Mouse (Mus musculus) embryo, embryonic 10 days (tissue): ENCODE measurements around the gene Ets2.
"Not testable (repeated sequence)": the region's sequence is repeated elsewhere in the genome, so short reads cannot be mapped to it uniquely, and the experiment has no call there.

Experiments used
- DNase-seq: peaks from one replicate; pipeline ENCODE4 v3.0.0-alpha.2; 2015; ENCODE audit warnings: low spot score

The Ets2 gene

DNA sequence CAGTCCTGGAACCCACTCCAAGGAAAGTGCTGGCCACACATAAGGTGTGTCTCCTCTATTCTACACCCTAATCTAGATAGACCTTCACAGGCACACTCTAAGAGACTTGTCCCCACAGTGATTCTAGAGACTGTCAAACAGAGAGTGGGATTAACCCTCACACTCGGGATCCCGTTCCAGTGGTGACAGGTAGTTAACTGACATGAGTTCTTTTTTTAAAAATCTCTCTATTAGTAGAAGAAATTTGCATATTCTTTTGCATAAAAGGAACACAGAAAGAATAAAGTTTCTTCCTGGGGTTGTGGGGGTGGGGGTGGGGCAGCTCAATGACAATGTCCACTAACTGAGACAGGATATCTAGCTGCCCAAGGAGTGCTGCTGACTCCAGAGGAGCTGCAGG lies 32.9 kb downstream of the Ets2 start:
- DNase-seq, result no peak

DNA sequence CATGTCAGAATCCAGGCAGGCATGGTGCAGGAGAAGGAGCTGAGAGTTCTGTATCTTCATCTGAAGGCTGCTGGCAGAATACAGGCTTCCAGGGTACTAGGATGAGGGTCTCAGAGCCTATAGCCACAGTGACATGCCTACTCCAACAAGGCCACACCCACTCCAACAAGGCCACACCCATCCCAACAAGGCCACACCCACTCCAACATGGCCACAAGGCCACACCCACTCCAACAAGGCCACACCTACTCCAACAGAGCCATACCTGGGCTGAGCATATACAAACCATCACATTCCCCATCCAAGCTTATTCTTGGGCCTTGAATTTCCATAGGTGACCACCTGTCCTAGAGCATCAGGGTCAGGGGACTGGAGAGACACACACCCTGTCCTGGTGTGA lies 34.2 kb downstream of the Ets2 start:
- no peak for DNase-seq

DNA sequence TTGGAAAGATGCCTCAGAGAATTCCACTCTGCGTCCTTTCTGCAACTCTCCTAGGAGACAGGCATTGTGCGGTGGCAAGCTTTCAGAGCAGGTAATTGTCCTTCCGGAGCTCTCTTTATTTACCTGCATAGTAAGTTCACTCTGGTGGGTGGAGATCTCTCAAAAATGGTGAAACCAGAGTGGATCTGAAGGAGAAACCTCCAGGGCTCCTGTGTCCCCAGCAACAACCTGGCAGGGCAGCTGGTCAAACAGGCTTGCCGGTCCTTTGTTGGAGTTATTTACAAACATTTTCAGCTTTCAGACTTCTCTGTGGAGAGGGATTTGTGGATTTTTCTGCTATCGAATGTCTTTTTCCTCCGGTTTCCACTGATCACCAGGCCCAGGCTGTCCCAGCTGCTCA lies 34.6 kb downstream of the Ets2 start:
- DNase-seq, result no peak

DNA sequence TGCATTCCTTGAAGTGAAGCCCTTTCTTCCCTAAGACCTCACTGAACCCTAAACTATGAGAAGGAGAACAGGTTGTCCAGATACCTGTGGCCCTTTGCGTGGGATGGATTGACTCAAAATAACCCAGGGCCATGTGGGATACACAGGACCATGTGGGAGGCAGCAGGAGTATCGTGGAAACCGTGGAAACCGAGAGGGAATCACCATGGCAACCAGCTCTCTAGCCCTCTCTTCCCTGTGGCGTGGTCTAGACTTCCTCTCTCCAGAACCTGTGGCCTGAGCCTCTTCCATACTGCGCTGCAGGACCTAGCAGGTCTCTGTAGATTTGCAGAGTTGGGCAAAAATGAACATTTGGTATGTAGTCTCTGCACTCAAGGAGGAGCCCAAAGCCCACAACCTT lies 37.6 kb downstream of the Ets2 start:
- DNase-seq, result peak; percentile 35

DNA sequence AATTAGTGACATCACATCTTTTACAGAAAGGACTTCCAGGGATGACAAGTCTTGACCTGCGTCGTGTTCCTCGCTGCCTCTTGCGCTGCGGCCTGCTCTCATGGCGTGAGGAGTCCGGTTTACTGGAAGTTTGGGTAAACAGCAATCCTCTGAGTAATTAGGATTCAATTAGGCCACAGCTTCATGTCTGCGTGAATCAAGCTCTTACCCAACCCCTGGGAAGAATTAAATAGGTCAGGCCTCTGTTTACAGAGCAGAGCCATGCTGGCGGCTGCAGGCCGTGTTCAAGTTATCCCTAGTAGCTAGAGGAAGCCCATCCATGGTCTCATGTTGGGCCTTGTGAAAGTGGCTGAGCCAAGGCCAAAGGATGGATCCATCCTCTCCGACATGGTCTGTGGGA lies 39.5 kb downstream of the Ets2 start:
- no peak for DNase-seq

DNA sequence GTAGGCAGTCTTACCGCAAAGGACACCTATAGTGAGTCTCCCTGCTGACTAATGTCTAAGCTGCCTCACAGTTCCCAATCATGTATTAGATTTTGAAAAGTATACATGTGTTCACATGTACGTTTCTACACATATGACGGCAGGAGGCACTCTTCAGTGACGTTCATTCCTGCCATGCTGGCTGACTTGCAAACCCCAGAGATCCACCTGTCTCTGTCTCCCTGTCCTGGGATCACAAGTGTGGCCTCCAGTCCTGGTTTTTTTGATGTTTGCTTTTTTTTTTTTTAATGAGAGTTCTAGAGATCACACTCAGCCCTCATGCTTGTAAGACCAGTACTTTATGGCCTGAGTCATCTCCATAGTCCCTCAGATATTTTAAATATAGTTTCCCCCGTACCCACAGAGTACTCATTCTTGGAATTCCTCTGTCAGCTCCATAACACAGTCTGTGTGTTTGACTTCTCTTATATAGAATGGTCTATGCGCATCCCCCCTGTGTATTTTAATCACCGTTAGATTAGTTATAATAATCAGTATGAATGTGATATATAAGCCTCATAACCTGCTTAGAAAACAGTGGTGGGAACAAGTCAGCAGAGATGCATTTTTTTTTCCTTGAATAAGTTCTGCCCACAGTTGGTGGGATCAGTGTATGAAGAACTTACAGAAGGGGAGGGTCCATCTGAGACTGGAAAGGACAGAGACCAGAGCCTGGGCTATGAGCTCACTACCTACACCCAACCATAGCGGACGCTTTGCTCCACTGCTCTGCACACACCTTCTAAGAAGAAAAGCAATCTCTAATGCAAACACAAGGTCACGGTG lies 40.3 kb downstream of the Ets2 start:
- peak; percentile 31 for DNase-seq

DNA sequence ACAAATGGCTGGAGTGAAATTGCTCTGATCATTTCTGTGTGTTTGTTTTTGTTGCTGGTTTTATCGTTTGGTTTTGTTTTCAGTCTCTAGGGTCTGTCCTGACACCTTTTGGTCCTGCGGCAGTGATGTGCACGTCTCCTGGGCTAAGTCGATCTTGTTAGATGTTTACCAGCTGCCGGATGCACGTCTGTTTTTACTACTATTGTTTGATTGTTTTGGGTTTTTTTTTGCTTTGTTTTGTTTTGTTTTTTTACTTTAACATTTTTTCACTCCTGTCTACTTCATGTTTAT lies 40.8 kb downstream of the Ets2 start:
- DNase-seq, result no peak

DNA sequence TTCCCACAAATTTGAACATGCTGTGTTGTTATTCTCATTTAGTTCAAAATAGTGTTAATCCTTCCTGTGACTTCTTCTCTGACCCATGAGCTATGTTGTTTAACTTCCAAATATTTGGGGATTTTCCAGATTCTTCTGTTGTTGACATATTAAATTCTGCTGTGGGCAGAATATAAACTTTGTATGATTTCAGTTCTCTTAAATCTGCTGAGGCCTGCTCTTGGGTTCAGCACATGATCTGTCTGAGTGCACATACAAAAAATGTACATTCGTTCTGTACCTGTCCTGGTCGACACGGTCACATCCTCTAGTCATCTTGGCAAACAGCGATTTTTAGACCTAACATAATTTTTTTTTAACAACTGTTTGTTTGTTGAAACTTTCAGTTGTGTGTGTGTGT lies 41.2 kb downstream of the Ets2 start:
- no peak for DNase-seq

DNA sequence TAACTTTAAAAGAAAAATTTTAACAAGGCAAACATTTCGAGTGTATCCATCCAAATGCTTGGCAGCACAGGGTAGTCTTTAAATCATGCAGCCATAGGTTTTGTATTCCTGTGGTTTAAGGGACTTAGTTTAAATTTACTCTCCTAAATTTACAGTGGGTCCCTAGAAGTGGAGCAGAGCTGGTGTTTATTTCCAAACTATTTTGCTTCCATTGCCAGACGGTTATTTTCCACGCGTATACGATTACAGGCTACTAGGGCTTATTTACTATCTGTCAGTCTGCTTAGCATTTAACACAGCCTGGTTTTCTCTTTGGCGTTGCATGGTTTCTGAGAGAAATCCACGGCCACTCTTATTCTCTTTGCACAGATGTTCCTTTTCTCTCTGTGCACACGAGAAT lies 42.9 kb downstream of the Ets2 start:
- DNase-seq, result no peak

DNA sequence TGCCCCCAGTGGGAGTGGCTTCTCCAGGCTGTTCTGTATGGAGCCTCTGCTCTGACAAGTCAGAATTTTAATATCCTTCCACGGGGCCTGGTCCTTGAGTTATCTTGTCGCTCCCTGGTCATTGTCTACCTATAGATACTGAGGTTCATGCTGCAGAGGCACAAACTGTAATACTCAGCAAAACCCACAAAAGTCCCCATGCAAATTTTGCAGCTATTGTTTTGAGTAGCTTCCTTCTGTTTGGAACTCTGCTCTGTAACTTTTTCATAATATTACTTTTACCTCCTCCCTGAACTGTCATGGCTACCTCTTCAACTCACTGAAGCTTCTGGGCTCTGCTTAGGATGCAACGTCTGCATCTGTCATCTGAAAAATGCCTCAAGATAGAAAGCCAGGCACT lies 43.8 kb downstream of the Ets2 start:
- DNase-seq, result no peak

DNA sequence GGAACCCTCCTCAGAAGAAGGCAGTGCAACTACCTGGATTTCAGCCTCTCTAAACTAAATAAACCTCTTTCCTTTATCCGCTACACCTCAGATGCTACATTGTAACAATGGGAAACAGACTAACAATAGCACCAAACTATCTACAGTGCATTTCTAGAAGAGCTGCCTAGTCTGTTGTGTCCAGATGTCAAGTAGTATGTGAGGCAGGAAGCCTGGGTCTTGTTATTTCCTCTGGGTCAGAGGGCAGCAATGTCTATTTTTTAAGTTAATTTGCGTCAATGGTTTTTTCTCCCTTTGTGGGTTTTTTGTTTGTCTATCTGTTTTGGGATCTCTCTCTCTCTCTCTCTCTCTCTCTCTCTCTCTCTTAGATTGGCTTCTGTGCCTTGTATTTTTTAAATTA lies 44.7 kb downstream of the Ets2 start:
- no peak for DNase-seq

DNA sequence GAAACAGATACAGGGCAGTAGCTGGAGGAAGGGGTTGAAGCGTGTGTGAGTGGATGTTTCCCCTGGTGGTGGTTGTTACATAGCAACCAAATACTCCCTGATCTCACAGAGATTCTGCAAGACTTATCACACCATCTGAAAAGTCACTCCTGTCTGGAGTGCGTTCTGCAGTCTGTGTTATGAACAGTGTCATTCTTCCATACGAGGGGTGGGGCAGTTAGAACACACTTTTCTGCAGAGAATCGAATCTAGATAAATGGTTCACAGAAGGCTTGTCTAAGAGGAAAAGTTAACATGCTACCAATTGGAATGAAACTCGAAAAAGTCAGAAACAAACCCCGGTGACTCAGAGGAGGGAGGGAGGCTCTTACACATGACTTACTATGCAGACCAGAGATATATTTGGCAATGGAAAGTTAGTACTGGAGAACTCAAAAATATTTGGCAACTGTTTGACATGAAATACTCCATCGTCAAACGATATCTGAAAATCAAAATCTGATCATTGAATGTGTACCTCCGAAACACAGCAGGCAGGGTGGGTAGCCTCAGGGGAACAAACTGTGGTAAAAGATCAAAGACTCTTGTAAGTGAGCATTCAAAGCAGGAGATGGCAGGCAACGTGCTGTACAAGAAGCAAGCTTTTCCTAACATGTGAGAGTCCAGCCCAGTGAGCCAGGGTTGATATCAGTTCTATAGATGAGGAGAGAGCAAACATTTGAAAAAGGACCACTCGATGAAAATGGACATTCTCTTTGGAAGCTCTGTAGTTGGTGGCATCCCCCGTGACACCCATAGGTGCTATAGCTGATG lies 47.6 kb downstream of the Ets2 start:
- no peak for DNase-seq

DNA sequence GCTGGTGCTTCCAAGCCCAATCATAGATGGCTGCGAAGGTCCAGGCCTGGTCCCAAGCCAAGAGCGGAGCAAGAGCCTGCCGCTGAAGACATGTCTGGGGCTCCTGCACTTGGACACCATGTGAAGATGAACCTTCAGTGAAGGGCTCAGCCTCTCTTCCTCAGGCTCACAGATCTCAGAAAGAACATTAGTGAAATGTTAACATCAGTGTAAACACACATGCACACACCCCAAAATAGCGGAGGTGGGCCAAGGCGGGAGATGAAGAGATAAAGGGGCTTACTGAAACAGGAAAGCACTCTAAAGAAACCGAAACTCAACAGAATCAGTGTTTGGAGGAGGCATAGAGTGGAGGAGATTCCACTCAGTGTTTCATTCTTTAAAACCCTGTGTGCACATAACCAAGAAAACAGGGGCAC lies 48.3 kb downstream of the Ets2 start:
- DNase-seq, result no peak

DNA sequence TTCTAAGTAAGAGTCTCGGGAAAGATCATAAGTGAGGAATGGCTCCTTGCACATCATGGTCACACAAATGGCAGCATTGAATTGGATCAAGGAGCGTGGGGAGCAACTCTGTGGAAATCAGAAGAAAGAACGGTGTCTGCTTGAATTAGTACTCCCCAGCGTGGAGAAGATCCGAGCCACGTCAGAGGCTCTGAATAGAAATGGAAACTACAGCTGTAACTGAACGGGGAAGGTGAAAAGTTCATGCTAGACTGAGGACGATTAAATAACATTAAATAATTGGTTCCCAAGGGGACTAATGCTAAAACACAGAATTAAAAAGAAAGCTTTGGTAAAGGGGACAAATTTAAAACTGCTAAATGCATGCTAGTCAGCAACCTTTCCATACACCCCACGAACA lies 50.6 kb downstream of the Ets2 start:
- DNase-seq, result no peak

DNA sequence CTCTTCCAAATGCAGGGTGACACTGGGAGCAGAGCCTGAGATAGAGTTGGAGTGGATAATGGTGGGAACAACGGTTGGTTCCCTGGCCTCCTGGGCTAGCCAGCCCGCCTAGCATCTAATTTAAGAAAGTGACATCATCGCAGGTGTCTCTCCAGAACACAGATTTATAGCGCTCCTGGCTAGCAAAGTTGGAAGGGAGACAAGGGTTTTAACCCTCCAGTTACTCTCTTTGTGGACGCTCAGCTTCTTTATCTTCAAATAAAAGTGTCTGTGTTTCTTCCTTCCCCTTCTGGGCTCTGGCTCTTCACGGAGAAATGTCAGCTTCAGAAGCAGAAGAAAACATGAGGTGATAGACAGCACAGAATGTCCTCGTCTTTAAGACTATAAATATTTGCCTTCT lies 51.4 kb downstream of the Ets2 start:
- DNase-seq, result no peak

DNA sequence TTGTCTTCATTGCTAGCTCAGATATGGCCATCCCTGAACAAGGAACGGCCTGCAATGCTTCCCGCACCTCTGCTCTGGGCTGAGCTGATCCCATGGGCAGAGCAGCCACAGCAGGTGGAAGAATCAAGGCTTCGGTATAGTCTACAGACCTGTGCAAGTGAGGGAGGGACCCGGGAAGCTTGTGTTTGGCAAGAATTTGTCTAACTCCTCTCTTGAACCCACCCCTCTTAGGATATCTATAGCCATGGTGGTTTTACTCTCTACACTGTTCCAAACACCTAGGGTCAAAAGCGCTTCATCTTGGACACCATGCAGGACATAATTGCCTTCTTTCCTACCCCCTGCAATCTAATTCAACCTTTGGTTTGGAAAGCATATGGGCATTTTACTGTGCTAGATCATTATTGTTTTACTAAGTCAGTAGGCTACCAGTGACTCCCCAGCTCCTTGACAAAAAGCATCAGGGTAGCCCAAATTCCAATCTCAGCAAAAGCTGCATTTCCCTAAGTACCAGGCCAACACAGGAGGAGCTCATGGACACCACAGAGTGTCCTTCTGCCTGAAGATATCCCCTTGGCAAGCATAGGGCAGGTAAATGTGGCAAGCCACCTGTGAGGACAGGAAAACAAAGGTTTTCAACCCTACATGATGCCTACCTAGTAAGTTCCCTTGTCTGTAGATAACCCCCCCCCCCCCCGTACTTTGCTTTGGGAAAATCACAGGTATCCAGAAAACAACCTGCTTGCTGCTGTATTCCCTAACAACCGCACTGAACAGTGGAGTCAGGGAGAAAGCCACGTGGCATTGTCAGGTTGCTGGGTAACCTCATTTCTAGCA lies 57.5 kb downstream of the Ets2 start:
- DNase-seq, result no peak

DNA sequence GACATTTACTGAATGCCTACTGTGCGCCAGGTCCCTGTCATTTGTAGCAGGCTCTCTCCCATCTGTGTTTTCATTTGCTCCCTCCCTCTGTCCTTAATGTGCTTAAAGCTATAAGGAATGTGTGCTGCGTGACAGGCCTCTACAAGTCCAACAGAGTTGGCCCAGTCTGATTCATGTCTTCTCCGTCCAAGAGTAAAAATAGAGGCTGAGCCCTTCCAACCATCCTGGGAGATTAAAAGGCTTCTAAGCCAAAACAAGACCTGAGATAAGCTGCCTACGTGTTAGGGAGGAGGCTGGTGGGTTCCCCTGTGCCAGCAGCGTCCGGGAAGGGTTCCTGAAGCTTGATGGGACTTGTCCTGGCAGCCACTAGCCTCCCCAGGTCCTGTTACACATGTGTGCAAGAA lies 58.1 kb downstream of the Ets2 start:
- DNase-seq, result no peak

DNA sequence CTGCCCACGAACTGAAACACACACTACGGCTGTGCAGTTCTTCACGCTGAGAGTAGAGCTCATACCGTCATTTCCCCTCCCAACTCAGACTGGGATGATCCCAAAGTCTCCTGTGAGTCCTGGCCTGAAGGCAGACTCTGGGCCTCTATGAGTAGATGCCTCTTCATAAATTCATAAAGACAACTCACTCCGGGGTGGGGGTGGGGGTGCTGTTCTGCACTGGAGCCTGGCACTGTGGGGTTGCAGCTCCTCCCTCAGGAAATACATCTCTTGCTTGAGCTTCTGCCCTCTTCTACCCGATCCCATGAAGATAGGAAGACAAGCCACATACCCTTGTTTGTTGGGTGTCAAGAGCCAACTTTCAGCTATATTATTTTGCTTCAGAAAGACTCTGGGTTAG lies 59.9 kb downstream of the Ets2 start:
- no peak for DNase-seq

DNA sequence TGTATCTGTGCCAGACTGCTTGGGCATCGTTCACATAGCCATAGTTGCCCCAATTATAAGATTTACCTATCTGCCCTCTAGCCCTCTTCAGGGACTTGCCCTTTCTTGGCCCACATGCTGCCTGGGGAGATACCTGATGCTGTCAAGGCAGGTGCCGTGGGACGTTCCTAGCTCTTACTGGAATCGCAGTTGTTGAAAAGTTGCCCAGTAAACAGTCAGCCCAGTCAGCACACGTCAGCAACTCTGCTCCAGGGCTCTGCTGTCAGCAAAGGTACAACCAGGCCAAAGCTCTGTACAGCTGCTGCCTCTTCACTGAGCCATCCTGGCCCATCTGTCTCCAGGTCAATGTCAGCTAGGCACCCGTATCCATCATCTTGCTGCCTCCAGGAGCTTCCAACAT lies 61.3 kb downstream of the Ets2 start:
- DNase-seq, result no peak

DNA sequence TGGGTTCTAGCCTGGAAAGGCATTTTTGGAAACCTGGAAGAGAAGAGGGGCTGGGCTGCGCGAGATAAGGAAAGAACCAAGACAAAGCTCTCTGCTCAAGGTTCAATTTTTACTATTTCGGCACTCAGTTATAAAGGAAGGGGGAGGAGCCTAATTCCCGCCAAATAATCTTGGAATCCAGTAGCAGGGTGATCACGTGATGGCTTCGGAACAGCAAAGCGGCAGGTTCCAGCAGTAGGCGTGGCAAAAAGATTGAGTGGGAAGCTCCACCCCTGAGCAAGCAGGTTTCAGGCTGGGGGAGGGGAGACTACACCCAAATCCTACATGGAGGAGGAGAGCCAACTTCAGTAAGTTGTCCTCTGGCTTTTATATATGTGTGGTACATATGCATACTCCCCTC lies 62.2 kb downstream of the Ets2 start:
- DNase-seq, result not testable (repeated sequence)

DNA sequence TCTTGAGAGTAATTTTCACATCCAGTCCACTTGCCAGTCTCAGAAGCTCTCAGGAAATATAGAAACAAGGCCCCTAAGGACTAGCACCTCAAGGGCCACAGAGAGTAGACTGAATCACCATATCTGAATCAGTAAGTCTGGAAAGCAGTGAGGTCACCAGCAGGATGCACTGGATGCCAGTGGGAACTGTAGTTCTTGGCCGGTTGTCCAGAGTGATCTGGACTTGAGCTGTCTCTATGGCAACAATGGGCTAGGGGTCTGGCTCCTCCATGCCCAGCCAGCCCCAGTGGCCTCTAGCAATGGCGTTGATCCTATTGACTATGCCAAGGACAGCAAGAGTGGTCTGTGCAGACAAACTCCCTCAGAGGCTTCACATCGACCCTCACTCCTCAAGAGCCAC lies 64.3 kb downstream of the Ets2 start:
- DNase-seq, result no peak

DNA sequence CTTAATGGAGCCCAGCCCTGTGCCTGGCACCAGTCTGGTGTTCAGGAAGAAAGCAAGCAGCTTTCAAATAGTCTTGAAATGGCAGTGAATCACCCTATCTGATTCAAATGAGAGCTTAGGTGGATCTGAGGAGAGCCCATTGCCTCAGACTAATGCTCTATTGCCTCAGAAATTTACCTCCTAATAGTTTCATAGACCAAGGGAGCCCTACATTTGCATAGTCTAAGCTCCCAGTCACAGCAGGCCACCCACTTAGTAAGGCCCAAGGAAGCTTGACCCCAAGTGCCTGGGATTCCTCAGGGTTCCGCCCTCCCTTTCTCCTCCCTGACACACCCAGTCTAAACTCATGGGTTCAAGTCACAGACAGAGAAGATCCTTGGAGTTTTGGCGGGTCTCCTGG lies 65.4 kb downstream of the Ets2 start:
- DNase-seq, result no peak
